Mouse (Mus musculus) cerebellum, adult 18-20 months (tissue): ENCODE measurements around the gene Mypn.

ENCODE experiments used
- DNase-seq, 2 experiments: peaks; one replicate each; pipeline ENCODE4 v3.0.0; 2021

Mypn gene

DNA sequence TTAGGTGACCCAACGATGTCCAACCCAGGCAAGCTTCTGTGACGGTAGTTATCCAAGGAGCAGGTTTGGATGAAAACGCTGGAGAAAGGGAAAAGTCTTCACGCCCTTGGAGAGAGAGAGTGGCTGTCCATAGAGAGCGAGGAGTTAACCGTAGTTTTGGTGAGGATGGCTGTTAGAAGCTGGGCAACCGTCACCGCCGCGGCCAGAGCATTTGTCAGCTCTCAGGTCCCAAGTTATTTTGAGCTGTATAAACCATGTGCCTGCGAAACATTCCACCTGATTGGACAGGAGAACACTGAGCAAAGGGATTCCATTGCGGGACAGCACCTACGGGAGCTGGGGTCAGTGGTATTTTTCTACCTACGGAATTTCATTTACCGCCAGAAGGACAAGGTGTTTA, at the start of gene Mypn:
Gene Mypn (minus strand): TSS at position 225 of the 400 bp plus-strand sequence.
- DNase-seq = no peak

DNA sequence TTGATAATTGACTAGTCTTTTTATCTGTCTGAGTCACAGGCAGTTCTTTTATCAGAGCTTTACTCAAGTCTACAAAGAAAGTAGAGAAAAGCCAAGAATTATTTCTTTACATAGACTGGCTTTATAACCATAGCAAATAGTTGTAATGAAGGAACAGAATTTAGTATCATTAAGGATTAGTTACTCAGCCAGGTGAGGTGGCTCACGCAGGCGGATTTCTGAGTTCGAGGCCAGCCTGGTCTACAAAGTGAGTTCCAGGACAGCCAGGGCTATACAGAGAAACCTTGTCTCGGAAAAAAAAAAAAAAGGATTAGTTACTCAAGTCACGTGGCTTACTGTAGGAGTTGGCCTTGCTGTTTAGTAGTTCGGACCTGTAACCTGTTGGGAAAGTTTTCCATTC, 44.7 kb upstream of the Mypn start:
- DNase-seq = no peak

DNA sequence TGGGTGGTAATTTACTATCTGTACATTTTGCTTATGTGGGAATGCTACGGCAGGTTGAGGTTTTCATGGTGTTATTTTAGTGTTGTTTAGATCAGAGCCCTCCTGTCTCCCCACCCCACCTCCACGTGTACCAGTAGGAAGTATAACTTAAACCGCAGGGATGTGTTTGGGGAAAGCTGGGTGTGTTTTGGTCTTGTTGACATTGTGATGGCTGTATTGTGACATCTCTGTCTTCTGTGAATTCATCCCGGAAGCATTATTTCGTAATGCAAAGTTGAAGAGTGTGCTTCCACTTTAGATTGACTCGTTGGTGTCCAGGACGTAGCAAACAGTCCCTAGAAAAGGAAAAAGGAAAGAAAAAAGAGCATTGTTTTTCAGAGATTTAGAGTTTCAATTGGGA, 43.7 kb upstream of the Mypn start:
- no peak for DNase-seq

DNA sequence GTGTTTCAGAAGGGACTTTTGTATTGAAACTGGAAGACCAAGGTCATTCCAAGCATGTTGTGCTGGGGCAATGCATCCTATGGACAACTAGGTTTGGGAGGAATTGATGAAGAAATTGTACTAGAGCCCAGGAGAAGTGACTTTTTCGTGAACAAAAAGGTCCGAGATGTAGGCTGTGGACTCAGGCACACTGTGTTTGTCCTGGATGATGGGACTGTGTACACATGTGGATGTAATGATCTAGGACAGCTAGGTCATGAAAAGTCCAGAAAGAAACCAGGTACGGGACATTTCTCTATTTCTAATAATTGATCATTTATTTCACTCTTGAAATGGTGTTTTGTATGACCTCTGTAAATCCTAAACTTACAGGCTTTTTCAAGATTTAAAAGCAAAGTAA, 42.1 kb upstream of the Mypn start:
- DNase-seq = no peak

DNA sequence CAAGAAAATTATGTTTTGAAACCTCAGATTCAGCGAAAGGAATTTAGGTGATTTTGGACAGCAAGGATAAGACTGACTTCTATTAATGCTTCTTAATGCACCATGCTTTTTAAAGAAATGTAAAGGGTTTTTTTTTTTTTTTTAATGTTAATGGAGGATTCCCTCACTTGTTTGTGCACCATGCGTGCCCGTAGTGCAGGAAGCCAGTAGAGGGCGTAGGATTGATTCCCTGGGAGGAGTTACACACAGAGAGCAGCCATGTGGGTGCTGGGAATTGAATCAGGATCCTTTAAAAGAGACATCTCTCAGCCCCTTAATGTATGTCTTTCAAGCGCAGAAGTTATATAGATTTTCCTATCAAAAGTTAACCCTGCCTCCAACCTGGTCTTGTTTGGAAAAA, 41.0 kb upstream of the Mypn start:
- DNase-seq = peak in 1 of 2 experiments; percentile 31

DNA sequence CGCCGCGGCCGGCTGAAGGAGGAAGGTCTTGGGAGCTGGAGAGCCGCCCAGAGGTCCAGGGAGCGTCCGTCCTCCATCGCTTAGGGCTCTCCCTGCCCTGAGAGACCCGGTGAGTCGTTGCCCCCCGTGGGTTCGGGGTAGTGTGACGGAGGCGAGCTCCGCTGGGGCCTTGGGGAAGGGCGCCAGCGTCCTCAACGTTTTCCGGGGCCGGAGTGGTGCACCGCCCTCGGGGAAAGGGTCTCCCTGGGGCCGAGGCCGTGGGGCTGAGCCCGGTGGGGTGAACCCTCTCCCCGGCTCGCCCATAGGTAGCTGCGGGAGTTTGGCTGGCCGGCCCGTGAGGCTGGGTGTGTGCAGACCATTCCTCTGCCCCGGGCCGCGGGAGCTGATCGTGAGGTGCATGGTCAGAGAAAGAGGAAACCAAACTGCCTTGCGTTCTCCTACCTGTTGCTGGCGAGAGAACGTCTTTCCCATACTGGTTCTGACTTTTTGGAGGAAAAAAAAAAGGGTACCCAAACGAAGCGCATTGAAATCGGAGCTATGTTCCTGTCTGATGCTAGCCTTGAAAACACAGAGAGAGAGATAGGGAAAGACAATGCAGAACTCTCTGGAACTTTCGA, 40.4 kb upstream of the Mypn start:
- DNase-seq = no peak

DNA sequence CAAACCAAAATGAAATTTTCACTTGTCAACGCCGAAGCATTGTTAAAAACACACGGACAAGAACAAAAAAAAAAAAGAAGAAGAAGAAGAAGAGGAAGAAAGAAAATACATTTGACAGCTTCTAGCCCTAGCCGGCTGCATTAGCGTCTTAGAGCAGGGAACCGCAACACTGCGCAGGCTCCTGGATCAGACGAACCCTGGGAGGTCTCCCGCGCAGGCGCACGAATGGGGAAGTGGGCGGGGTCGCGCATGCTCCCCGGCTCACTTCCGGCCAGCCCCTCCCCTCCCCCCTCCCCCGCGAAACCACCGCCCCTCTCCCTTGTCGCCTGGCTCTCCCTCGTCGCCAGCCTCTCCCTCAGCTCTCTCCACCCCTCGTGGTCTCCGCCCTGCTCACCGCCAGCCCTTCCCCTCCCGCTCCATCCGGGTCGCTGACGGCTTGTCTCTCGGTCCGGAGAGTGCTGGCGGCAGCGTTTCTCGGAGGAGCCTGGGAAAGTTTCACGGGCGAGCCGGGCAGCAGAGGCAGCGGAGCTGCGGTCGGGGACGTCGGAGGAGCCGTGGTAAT, 39.8 kb upstream of the Mypn start, which contains the start of gene Herc4:
Gene Herc4 (plus strand): TSS at position 318 of the 562 bp plus-strand sequence.
- peak; percentile 96 to 97 for DNase-seq

DNA sequence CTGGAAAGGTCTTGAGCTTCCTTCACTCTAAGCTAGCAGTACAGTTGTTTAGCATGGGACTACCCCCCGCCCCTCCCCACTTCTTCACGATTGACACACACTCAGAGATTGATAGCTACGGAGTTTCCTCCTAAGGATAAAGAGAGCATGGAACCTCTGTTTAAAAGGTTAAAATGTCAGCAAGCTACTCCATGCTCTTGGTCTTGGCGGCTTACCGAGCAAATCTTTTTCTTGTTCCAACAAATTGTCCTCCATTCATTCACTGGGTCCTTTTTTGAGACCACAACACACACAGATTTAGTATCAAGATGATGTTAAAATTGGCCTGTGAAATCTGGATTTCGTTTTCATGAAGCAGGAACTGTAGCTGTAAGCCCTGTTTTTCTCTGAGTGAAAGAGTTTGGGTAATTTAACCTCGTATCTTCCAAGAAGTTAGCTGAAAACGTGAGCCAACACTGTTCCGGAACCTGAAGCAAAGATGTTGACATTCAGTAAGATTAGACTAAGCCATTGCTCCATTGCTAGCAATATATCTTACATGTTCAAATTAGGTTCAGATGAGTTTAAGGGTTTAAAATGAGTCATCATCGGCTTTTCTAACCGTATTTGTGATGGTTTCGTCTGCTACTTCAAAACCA, 39.2 kb upstream of the Mypn start:
- DNase-seq = peak in 1 of 2 experiments; percentile 17

DNA sequence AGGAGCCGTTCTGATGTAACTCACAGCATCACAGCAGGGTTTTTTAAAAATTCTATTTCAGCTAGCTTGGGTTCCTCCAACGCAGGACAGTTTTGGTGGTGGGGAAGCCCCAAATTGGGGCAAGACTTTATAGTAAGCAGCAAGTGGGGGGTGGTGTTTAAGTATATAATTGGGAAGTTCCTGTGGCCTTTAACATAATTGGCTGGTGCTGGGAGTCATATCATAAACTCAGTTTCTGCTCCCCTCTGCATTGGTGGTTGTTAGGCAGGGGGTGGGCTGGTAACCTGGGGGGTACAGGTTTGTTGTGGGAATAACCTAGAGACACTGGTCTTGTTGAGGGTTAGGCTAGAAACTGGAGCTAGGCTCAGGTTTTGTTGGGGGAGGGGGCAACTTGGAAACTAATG, 37.1 kb upstream of the Mypn start:
- no peak for DNase-seq

DNA sequence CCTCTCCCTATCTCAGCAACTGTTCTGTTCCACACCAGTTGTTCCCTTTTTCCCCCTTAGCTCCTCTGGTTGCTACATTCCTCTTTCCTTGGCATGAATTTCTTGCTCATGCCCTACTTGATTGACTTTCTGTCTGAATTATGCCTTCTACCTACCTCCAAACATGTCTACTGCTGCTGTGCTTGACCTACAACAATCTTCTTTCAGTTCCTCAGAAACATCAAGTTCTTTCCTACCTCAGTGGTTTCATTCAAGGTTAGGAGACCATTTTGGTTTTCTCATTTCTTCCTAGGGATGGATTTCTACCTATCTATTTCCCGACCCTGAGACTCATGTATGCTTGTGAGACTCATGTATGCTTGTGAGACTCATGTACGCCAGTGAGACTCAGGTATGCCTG, 36.1 kb upstream of the Mypn start:
- DNase-seq = no peak

DNA sequence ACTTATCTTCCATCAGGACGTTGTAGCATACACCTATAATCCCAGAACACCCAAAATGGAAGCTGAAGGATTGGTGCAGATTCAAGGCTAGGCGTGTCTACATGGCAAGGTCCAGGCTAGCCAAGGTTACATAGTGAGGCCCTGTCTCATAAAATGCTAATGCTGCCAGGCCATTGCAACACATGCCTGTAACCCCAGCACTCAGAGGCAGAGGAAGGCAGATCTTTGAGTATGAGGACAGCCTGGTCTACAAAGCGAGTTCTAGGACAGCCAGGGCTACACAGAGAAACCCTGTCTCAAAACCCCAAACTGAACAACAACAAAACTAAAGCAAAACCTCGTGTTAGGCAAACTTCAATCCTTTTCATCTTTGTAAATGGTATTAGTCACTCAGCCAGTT, 34.3 kb upstream of the Mypn start:
- DNase-seq = no peak

DNA sequence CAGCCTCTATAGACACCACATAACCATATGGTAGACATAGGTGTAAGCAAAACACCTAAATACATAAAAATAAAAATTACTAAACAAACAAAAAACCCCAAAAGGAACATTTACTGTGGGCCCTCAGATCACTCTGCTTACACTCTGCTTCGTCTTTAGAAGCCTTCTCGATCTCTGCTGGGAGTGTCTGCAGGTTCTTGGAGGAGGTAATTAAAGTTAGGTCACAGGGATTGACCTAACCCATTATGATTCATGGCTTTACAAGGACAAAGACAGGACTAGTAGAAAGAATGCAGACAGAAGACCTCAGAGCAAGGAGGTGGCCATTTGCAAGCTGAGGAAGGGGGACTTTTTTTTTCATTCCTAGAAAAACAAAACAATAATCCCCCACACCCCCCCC, 33.5 kb upstream of the Mypn start:
- DNase-seq = no peak

DNA sequence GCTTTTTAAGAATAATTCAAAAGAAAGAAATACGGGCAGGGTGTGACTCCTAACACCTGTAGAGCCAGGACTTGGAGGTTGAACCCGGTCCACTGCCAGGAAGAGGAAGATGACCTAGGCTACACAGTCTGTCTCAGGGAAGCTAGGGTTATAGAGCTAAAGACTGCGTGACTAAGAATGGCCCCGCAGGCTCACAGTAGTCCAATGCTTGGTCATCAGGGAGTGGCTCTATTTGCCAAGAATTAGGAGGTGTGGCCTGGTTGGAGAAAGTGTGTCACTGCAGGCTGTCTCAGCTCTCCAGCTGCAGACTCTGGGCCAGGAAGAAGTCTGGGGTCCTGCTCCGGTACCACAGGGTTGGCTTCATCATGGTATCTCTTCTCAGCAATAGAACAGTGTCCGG, 32.9 kb upstream of the Mypn start:
- DNase-seq = no peak

DNA sequence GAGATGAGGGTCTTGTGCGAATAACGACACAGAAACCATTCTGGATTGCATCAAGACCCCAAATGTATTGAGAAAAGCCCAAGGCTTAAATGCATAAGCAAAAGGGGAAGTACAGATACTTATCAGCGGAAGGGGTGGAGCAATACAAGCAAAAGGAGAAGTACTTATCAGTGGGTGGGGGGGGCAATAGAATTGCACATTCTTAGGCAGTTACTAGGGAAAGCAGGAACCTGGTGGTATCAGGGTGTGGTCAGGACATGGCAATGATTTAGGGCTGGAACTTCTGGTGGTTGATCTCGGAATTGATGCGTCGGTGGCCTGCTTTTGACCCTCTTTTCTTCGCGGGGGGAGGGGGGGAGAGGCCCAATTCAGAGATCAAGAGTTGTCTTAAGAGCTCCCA, 32.1 kb upstream of the Mypn start:
- no peak for DNase-seq

DNA sequence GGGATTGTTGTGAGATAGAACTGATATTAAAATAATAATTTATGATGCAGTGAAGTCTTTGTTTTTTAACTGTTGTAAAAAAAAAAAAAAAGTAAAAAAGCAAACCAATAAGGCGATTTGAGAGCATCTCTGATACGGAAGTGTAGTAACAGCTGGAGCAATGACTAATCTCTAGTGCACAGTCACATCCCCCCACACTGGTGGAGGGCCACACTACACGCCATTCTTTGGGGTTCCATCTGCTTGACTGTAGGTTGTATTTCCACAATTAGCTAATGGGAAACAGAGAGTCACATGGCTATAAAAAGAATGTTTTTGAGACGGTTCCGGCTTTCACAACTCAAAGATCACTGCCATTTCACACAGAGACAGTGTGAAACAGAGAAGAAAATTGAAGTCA, 30.4 kb upstream of the Mypn start:
- no peak for DNase-seq

DNA sequence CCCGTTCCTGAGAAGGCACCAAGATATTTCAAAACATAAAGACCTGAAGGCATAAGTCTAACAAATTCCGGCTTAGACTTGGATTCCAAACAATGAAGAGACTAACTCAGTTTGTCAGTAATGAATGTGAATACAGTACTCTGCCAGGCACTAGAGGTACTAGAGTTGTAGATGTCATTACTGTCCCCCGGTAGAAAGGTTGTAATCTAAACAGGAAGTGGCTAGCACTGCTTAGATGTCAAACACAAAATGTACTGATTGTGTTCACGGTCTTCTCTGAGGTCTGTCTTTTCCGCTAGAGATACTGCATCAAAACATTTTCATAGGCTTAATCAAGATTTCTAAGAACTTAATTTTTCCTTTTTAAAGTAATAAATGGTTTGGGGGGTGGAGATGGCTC, 27.9 kb upstream of the Mypn start:
- no peak for DNase-seq

DNA sequence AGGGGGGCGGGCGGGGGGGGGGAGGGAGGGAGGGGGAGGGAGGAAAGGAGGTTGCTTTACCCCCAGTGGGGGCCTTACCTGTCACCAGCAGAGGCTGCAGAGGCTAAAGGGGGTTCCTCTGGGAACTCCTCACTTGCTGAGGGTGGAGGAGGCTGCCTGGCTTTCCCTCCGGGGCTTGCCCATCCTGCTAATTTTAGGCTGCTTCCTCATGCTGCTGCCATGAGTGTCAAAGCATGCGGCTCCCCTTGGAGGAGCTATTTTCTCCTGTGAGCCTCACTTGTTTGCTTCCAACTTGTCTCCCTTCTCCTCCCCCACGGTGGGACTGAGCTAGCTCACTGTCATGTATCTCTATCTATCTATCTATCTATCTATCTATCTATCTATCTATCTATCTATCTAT, 27.1 kb upstream of the Mypn start:
- no peak for DNase-seq

DNA sequence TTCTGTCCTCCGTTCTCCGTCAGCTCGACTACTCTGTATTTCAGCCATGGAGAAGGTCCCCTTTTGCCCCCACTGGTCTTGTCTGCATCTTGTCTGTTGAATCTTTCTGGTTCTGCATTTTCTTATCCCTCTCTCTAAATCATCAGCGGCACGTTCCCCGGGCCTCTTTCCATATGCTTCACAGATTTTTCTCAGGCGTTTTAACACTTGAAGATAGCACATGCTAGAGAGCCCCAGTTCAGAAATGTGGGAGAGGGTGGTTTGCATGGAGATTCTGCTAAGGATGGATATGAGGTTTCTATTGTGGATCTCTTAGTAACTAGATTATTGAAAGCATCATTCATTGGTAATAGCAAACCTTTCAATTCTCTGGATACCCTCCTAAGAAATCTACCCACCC, 26.5 kb upstream of the Mypn start:
- DNase-seq = no peak

DNA sequence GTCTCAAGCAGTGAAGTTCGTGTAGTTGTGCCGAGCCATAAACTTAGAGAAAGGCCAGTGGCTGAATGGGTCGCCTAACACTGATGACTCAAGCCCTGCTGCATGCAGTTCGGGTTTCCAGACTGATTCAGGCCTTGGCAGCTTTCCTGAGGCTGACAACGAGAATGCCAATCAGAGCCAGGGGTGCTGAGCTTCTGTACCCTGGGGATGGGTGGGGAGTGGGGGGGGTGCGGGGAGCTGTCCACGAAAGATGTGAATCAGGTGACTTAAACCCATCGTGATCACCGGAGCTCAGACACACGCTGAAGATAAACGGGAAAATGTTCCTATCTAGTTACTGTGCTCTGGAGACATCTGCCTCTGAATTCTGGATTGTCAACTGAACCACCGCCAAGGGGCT, 20.6 kb upstream of the Mypn start:
- no peak for DNase-seq

DNA sequence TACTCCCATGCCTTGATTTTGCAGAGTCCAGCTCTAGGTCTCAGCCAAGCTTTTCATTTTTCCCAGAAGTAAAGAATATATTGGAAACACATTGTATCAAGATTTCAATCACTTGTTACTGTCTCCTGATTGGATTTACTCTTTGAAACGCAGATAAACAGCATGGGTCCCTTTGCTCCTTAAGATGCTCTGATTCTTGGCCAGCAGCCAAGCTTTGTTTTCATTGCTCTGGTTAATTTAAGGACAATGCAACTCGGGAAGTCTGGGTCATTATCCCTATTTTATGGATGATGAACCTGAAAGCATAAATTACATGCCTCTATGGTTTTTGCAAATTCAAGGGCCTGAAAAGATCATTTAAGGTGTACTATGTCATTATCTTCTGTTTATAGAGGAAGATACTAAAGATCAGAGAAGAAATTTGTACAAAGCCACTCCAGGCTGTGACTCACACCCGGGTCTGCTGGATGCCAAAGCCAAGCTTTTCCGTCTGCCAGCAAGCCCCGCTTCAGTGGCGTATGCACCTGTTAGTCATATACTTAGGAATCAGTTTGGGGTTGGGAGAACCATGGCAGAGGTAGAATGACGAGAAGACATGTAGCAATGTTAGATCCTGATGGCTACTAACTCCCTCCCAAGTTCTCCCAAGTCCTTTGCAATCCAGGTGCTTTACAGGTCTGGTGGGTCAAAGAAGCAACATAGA, 17.5 kb upstream of the Mypn start:
- DNase-seq = no peak

DNA sequence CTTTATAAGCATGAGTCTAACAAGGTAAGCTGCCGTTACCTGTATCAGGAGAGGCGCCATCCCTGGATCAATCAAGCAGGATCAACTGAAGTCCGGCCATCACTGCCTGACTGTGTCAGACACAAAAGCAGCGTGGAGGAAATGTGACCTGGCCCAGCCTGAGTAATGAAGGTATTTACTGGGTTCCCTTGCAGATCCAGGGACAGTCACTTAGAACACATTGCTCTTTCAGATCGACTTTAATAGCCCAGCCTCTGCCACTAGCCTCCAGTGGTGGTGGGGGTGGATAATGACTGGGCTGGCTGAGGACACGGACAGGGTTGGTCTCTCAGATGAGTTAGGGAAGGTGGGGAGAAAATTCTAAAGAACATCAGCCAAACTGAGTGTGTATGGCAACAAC, 5.1 kb upstream of the Mypn start:
- no peak for DNase-seq

DNA sequence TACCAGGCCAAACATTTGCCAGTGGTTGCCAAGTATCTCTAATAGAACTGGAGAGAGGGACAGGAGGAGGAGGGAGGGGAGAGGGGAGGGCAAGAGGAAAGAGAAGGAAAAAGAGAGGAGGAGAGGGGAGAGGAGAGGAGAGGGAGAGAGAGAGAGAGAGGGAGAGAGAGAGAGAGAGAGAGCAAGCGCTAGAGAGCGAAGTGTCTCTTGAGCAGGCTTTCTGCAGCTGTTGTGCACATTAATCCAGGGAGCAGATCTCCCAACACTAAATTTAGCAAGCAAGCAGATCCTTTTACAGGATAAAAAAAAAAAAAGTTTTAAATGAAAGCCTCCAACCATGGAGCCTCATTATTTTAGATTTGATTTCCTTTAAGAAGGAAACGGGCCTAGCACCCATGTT, 750 bp downstream of the Mypn start:
- no peak for DNase-seq

DNA sequence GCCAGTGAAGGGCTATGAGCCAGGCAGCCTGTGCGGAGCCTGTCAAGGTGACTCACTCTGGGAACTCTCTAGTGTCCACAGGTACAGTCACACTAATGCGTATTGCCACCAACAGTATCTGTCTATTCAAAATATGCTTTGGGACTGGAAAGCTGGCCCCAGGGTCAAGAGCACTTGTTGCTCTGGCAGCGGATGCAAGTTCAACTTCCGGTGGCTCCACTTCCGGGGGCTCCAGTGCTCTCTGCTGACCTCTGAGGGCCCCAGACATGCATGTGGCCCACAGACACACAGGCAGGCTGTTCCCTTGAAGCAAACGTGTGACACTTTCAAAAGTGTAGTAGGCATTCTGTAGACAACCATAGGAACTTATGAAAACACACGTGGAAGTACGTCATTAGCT, 2.2 kb downstream of the Mypn start:
- DNase-seq = no peak

DNA sequence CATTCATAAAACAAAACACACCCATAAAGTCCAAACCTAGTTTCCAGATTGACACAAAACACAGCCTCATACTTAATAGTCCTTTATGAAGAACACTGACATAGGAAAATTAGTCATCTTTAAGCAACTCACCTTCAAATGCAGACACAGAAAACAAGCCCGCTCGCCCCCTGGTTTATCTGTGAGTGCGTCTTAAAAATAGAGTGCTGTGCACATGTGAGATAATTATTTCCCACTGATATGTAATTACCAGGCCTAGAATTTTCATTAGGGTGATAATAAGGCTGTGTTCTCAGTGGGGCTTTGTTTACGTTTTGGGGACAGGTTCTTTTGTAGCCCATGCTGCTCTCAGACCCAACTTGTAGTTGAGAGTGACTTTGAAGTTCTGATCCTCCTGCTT, 4.7 kb downstream of the Mypn start:
- DNase-seq = no peak
